Mouse (Mus musculus) small intestine, adult 10 weeks (tissue): ENCODE data around the gene Olfr887. TPM values are rescaled to one million over a fixed set of nuclear protein-coding genes. Genes with fewer than 3 reads are reported as not detected.

Experiments used
- polyA plus RNA-seq: library from polyadenylated mRNA; stranded (reverse); fragments of 350-450 nt; fragmentation: Illumina TruSeq; extraction: RNeasy Lipid Tissue Mini Kit (QIAGEN cat#74804); gene quantifications from one replicate; pipeline ENCODE4 v1.2.3, GENCODE M21; 2014; ENCODE audit warnings: low replicate concordance

The Olfr887 gene
- not detected for polyA plus RNA-seq

DNA sequence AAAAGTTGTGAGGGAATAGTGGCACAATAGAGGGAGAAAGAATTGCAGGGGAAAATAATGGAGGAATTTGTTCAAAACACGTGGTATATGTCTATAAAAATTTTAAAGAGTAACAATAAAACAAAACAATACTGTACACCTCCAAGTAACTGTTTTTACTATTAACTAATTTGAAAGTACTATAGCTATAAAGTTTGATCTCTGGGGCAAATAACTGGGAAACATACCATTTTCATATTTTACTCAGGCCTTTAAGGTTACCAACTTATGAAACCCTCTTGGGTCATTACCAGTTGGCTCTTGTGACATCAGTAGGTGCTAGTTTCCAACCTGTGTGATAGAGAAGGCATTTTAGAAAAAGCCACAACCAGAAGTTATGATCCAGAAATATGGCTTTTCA lies at the start of gene Olfr887:
Gene Olfr887, plus strand, starts transcription at position 301 of the 400 bp plus-strand sequence.

DNA sequence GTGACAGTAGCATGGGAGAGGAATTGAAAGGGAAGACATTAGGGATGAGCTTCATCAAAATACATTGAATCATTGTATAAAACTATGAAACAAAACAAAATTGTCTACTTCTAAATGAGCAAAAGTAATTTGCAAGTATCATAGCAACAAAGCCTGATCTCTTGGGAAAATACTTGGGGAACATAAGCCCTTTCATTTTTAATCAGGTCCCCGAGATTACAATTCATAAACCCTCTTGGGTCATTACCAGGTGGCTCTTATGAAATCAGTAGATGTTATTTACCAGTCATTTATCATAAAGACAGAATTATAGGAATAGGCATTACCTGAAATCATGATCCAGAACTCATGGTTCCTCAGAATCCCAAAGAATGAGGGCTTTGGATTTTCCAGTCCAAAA lies 37.6 kb upstream of the Olfr887 start, which contains the start of gene Olfr884:
Gene Olfr884, plus strand, starts transcription at position 301 of the 400 bp plus-strand sequence.

DNA sequence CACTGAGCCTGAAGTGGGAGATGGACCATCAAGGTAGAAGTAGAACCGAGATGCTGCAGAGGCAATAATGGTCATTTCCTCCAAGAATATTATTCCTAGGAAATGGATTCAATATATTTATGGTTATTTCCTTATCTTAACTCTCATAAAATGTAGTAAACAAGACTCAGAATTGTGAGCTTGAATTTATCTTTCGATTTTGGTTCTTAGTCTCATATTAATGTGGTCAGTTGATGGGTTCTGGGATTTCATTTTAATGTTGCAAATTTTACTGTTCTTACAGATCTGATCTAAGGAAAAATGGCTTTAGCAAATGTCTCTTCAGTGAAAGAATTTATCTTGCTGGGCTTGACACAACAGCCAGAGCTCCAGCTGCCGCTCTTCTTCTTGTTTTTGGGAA lies 22.9 kb upstream of the Olfr887 start, which contains the start of gene Olfr885:
Gene Olfr885, plus strand, starts transcription at position 301 of the 400 bp plus-strand sequence.

DNA sequence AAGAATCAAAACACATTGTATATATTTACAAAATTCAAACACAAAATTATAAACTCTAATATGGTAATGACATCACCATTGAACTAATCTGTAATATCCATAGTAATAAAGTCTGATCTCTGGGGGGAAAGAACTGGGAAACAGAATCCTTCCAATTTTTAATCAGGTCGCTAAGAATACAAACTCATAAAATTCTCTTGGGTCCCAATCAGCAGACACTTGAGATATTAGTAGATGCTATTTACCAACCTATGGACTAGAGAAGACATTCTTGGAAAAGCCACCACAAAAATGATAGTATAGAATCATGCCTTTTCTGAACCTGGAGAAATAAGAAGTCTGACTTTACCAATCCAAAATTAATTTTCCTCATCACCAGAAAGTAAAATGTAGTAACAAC lies 24.0 kb downstream of the Olfr887 start, which contains the start of gene Olfr888:
Gene Olfr888, plus strand, starts transcription at position 301 of the 400 bp plus-strand sequence.

DNA sequence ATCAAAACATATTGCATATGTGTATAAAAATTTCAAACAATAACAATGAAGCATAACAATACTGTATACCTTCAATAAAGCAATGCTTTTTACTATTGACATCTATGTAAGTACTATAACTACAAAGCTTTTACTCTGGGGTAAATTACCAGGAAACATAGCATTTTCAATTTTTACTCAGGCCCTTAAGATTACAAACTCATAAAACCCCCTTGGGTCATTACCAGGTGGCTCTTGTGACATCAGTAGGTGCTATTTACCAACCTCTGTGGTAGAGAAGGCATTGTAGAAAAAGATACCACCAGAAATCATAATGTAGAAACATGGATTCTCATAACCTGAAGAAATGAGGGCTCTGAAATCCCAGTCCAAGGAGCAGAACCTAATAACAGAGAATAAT lies 31.0 kb downstream of the Olfr887 start, which contains the start of gene Olfr889:
Gene Olfr889, plus strand, starts transcription at position 301 of the 400 bp plus-strand sequence.

Other genes with a start within 250 kb of the Olfr887 start
- not detected for gene Olfr877, start 229.8 kb upstream of the Olfr887 start, polyA plus RNA-seq
- not detected for gene Olfr145, start 187.3 kb upstream of the Olfr887 start, polyA plus RNA-seq
- not detected for gene Olfr878, start 166.2 kb upstream of the Olfr887 start, polyA plus RNA-seq
- gene Olfr881, start 92.2 kb upstream of the Olfr887 start, polyA plus RNA-seq, result not detected
- gene Olfr883, start 58.3 kb upstream of the Olfr887 start, polyA plus RNA-seq, result not detected
- not detected for gene Olfr884, start 37.5 kb upstream of the Olfr887 start, polyA plus RNA-seq
- gene Olfr885, start 22.8 kb upstream of the Olfr887 start, polyA plus RNA-seq, result not detected
- not detected for gene Olfr888, start 24.1 kb downstream of the Olfr887 start, polyA plus RNA-seq
- not detected for gene Olfr889, start 31.1 kb downstream of the Olfr887 start, polyA plus RNA-seq
- gene Olfr890, start 58.4 kb downstream of the Olfr887 start, polyA plus RNA-seq, result not detected
- not detected for gene Olfr891, start 96.7 kb downstream of the Olfr887 start, polyA plus RNA-seq
- gene Olfr893, start 124.3 kb downstream of the Olfr887 start, polyA plus RNA-seq, result not detected
- gene Olfr894, start 134.0 kb downstream of the Olfr887 start, polyA plus RNA-seq, result not detected
- not detected for gene Olfr143, start 168.7 kb downstream of the Olfr887 start, polyA plus RNA-seq
- gene Olfr895, start 183.8 kb downstream of the Olfr887 start, polyA plus RNA-seq, result not detected
- not detected for gene Olfr896-ps1, start 207.0 kb downstream of the Olfr887 start, polyA plus RNA-seq
- gene Olfr25, start 245.0 kb downstream of the Olfr887 start, polyA plus RNA-seq, result not detected